Mouse (Mus musculus): ENCODE results near the gene Flvcr2.

DNA sequence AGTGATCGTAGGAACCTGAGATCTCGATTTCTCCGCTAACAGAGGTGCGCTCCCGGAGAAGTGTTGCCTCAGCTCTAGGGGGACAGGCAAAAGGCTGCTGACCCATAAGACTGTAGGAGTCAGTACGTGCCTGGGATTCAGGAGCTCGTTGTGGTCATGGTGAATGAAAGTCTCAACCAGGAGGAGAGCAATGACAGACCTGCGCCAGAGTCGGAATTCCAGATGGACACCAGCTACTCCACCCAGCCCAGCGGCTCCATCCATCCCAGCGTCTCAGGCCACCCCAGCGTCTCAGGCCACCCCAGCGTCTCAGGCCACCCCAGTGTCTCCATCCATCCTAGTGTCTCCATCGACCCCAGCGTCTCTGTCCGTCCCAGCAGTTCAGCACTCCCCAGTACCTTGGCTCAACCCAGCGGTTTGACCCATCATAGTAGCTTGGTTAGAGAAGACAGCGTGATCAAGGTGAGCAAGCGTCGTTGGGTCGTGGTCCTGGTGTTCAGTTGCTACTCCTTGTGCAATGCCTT, 419 bp downstream of the Flvcr2 start:
- no peak for TF ChIP-seq POLR2A (IDR thresholded peaks at IDR 0.05; ENCODE audit: extremely low read depth, insufficient read depth, low read length)
- TF ChIP-seq CTCF (IDR thresholded peaks at IDR 0.05; ENCODE audit: low read depth, low read length) = no peak

Data from liver, adult 2 months (tissue).